Mouse (Mus musculus): Measurements from ENCODE around the gene Pf4. TPM values are rescaled to one million over a fixed set of nuclear protein-coding genes. Genes with fewer than 3 reads are reported as not detected.

Pf4 gene
- polyA plus RNA-seq, 1 experiment from 2014 or later: 39.7 TPM

- Histone ChIP-seq H3K36me3 (ENCODE audit: insufficient read depth, low read length) (no peaks in the 10 kb centered on the region), H3K9me3 (ENCODE audit: low read length) (no peaks in the 10 kb centered on the region), H3K9ac (replicated peaks; ENCODE audit: low read length) (no peak overlapping the region), H3K4me1 (ENCODE audit: insufficient read depth, low read length) (peaks cover 26% of the 10 kb centered on the region), H3K4me3 (ENCODE audit: low read length) (no peak overlapping the region), H3K27ac (ENCODE audit: low read length) (no peak overlapping the region), H3K27me3 (ENCODE audit: insufficient read depth, low read length) (peaks cover 14% of the 10 kb centered on the region), H3K4me2 (replicated peaks; ENCODE audit: low read depth, low read length) (no peak overlapping the region)
- WGBS: 93% methylated on average over 2 of the region's 2 CpGs
- ATAC-seq (ENCODE audit: low FRiP score, low TSS enrichment): no peak
Measured at GRCm38 (mm10) chr5:90760844-90761243, 11.4 kb upstream of the Pf4 start.

GRCm38 (mm10) chr5:90761834-90762233, 10.4 kb upstream of the Pf4 start:
- Histone ChIP-seq H3K4me1 (ENCODE audit: insufficient read depth, low read length) (peaks cover 29% of the 10 kb centered on the region), H3K4me2 (replicated peaks; ENCODE audit: low read depth, low read length) (no peak overlapping the region), H3K4me3 (ENCODE audit: low read length) (no peak overlapping the region), H3K27ac (ENCODE audit: low read length) (no peak overlapping the region), H3K9me3 (ENCODE audit: low read length) (no peaks in the 10 kb centered on the region), H3K36me3 (ENCODE audit: insufficient read depth, low read length) (no peaks in the 10 kb centered on the region), H3K27me3 (ENCODE audit: insufficient read depth, low read length) (peaks cover 14% of the 10 kb centered on the region), H3K9ac (replicated peaks; ENCODE audit: low read length) (no peak overlapping the region)
- 82% methylated on average over 3 of the region's 3 CpGs for WGBS
- ATAC-seq (ENCODE audit: low FRiP score, low TSS enrichment): no peak

- Histone ChIP-seq H3K9ac (replicated peaks; ENCODE audit: low read length) (no peak overlapping the region), H3K9me3 (ENCODE audit: low read length) (no peaks in the 10 kb centered on the region), H3K27ac (ENCODE audit: low read length) (no peak overlapping the region), H3K36me3 (ENCODE audit: insufficient read depth, low read length) (no peaks in the 10 kb centered on the region), H3K4me2 (replicated peaks; ENCODE audit: low read depth, low read length) (no peak overlapping the region), H3K4me3 (ENCODE audit: low read length) (no peak overlapping the region), H3K27me3 (ENCODE audit: insufficient read depth, low read length) (peaks cover 11% of the 10 kb centered on the region), H3K4me1 (ENCODE audit: insufficient read depth, low read length) (peaks cover 14% of the 10 kb centered on the region)
- ATAC-seq (ENCODE audit: low FRiP score, low TSS enrichment): no peak
- WGBS: 82% methylated on average over 12 of the region's 12 CpGs
Measured at GRCm38 (mm10) chr5:90763912-90764665, 8.1 kb upstream of the Pf4 start.

DNA sequence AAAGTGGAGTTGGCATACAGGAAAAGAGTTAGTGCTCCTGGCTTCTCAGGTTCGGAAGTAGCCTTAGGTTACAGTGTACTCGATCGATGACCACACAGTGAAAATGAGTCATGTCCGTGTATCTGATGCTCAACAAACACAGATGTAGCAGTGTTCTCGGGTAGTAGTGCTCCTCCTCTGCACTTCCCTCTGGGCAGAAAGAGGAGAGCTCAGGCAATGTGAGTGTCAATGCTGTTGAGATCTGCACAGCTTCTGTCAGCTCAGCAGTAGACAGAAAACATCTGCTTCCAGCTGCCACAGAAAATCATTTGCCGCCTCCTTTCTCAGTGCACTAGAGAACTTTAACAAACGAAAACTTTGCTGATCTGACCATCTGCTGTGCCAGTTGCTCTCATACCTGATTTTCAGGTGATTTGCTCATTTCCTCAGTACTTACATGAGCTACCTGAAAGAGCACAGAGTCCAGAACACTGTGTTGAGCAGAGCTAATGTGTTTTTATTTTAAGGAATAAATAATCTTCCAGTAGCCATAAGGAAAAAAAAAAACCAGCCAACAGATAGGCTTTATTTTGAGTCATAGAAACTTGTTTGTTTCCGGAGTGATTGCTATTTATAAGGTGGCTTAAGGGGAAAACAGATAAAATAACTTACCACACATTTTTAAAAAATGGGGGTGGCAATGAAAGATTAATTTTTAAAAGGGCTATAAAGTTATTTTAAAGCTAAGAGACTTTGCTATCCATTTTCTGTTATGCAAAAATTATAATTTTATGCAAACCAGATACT, 6.2 kb upstream of the Pf4 start:
- Histone ChIP-seq H3K4me1 (ENCODE audit: insufficient read depth, low read length) (0 out of 2 replicates have a peak, but pooled peaks cover 6% of the 10 kb centered on the region), H3K9ac (replicated peaks; ENCODE audit: low read length) (no peak overlapping the region), H3K36me3 (ENCODE audit: insufficient read depth, low read length) (no peaks in the 10 kb centered on the region), H3K27me3 (ENCODE audit: insufficient read depth, low read length) (no peaks in the 10 kb centered on the region), H3K27ac (ENCODE audit: low read length) (no peak overlapping the region), H3K9me3 (ENCODE audit: low read length) (no peaks in the 10 kb centered on the region), H3K4me3 (ENCODE audit: low read length) (no peak overlapping the region), H3K4me2 (replicated peaks; ENCODE audit: low read depth, low read length) (no peak overlapping the region)
- 21% methylated on average over 8 of the region's 8 CpGs for WGBS
- peak; percentile 59; the same call in 1 of the 2 replicates for ATAC-seq (ENCODE audit: low FRiP score, low TSS enrichment)

- Histone ChIP-seq H3K9ac (replicated peaks; ENCODE audit: low read length) (no peak within 1 kb of the TSS), H3K36me3 (ENCODE audit: insufficient read depth, low read length) (no peaks in the 10 kb centered on the region), H3K27me3 (ENCODE audit: insufficient read depth, low read length) (no peaks in the 10 kb centered on the region), H3K4me3 (ENCODE audit: low read length) (no peak within 1 kb of the TSS), H3K4me1 (ENCODE audit: insufficient read depth, low read length) (0 out of 2 replicates have a peak, but pooled peaks cover 6% of the 10 kb centered on the region), H3K9me3 (ENCODE audit: low read length) (no peaks in the 10 kb centered on the region), H3K4me2 (replicated peaks; ENCODE audit: low read depth, low read length) (no peak within 1 kb of the TSS), H3K27ac (ENCODE audit: low read length) (no peak within 1 kb of the TSS)
- no peak for ATAC-seq (ENCODE audit: low FRiP score, low TSS enrichment)
- 49% methylated on average over 3 of the region's 3 CpGs for WGBS
Measured at GRCm38 (mm10) chr5:90768218-90768617, 4.0 kb upstream of the Pf4 start, which contains the start of gene Ppbp. Gene Ppbp, plus strand, starts transcription at chr5:90768518.

DNA sequence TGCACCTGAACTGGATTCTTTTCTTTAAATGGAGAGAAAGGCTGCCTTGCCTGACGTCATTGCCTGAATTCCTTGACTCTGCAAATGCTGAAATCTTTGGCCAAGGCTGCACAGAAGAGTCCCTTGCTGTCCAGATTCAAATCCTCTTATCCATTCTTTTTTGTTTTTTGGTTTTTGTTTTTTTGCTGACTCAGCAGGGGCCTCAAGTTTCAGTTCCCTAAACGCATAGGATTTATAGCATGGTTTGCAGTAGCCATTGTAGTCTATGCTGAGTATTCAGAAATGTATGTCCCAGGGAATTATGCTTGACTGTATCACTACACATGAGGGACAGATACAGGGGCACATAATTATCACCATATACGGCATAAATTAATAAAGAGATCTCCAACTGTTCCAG, 866 bp upstream of the Pf4 start:
- Histone ChIP-seq H3K27ac (ENCODE audit: low read length) (no peak overlapping the region), H3K9ac (replicated peaks; ENCODE audit: low read length) (no peak overlapping the region), H3K36me3 (ENCODE audit: insufficient read depth, low read length) (no peaks in the 10 kb centered on the region), H3K4me3 (ENCODE audit: low read length) (no peak overlapping the region), H3K27me3 (ENCODE audit: insufficient read depth, low read length) (no peaks in the 10 kb centered on the region), H3K9me3 (ENCODE audit: low read length) (no peaks in the 10 kb centered on the region), H3K4me1 (ENCODE audit: insufficient read depth, low read length) (no peaks in the 10 kb centered on the region), H3K4me2 (replicated peaks; ENCODE audit: low read depth, low read length) (no peak overlapping the region)
- WGBS: 72% methylated on average over 3 of the region's 3 CpGs
- no peak for ATAC-seq (ENCODE audit: low FRiP score, low TSS enrichment)

- no peak for ATAC-seq (ENCODE audit: low FRiP score, low TSS enrichment)
- no peak overlapping the region for H3K27ac ChIP-seq (ENCODE audit: low read length)
- 86% methylated on average over 5 of the region's 5 CpGs for WGBS
- H3K36me3 ChIP-seq (ENCODE audit: insufficient read depth, low read length): no peaks in the 10 kb centered on the region
- no peaks in the 10 kb centered on the region; the same call in 1 of the 2 replicates for H3K27me3 ChIP-seq (ENCODE audit: insufficient read depth, low read length)
- H3K9ac ChIP-seq (replicated peaks; ENCODE audit: low read length): no peak overlapping the region
- no peak overlapping the region for H3K4me3 ChIP-seq (ENCODE audit: low read length)
- H3K4me2 ChIP-seq (replicated peaks; ENCODE audit: low read depth, low read length): no peak overlapping the region
- H3K9me3 ChIP-seq (ENCODE audit: low read length): no peaks in the 10 kb centered on the region
- H3K4me1 ChIP-seq (ENCODE audit: insufficient read depth, low read length): no peaks in the 10 kb centered on the region
Measured at GRCm38 (mm10) chr5:90775562-90775961, 3.3 kb downstream of the Pf4 start.

GRCm38 (mm10) chr5:90777621-90778020, 5.4 kb downstream of the Pf4 start:
- no peak overlapping the region for H3K27ac ChIP-seq (ENCODE audit: low read length)
- no peak overlapping the region for H3K9ac ChIP-seq (replicated peaks; ENCODE audit: low read length)
- no peak overlapping the region for H3K4me2 ChIP-seq (replicated peaks; ENCODE audit: low read depth, low read length)
- H3K27me3 ChIP-seq (ENCODE audit: insufficient read depth, low read length): no peaks in the 10 kb centered on the region; the same call in 1 of the 2 replicates
- no peaks in the 10 kb centered on the region for H3K9me3 ChIP-seq (ENCODE audit: low read length)
- ATAC-seq (ENCODE audit: low FRiP score, low TSS enrichment): no peak
- no peaks in the 10 kb centered on the region for H3K36me3 ChIP-seq (ENCODE audit: insufficient read depth, low read length)
- H3K4me1 ChIP-seq (ENCODE audit: insufficient read depth, low read length): no peaks in the 10 kb centered on the region
- 59% methylated on average over 10 of the region's 10 CpGs for WGBS
- no peak overlapping the region for H3K4me3 ChIP-seq (ENCODE audit: low read length)

DNA sequence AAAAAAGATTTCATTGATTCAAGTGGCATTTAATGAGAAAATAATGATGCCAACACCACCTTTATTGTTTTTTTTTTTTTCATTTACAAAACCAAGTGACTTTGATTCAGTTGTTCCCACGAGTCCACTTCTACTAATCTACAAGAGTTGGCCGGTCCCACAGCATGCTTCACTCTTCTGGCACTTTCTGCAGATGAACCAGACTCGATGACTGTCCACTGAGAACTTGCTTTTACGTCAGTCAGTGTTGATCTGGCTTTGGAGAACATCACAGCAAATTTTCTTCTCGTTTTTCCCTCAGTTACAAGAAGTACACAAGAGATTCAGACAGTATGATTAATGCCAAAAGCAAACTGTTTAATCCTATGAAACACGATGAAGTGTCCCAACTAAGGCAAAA, 6.6 kb downstream of the Pf4 start:
- no peaks in the 10 kb centered on the region for H3K36me3 ChIP-seq (ENCODE audit: insufficient read depth, low read length)

DNA sequence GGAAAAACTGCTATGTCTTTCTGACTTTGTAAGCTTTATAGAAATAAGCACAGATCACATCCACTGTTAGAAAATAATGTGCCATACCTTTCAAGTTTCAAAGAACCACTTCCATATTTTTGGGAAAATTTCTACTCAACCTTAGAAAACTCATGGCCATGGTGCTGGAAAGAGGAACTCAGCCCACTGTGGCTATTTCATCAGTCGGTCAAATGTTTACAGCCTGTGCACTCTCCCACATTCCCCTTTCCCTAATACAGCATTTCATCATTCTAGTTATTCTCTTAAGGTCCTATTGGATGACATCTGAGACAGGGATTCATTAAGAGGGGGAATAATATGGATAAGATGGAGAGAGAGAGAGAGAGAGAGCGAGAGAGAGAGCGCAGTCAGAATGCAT, 11.5 kb downstream of the Pf4 start:
- no peaks in the 10 kb centered on the region for H3K27me3 ChIP-seq (ENCODE audit: insufficient read depth, low read length)
- H3K4me1 ChIP-seq (ENCODE audit: insufficient read depth, low read length): 0 out of 2 replicates have a peak, but pooled peaks cover 4% of the 10 kb centered on the region
- H3K4me3 ChIP-seq (ENCODE audit: low read length): no peak overlapping the region
- no peaks in the 10 kb centered on the region for H3K36me3 ChIP-seq (ENCODE audit: insufficient read depth, low read length)
- H3K4me2 ChIP-seq (replicated peaks; ENCODE audit: low read depth, low read length): no peak overlapping the region
- 84% methylated on average over 3 of the region's 3 CpGs for WGBS
- ATAC-seq (ENCODE audit: low FRiP score, low TSS enrichment): no peak
- no peak overlapping the region for H3K27ac ChIP-seq (ENCODE audit: low read length)
- H3K9me3 ChIP-seq (ENCODE audit: low read length): no peaks in the 10 kb centered on the region
- H3K9ac ChIP-seq (replicated peaks; ENCODE audit: low read length): no peak overlapping the region

More for the DNA sequence above, 6.6 kb downstream of the Pf4 start:
- Histone ChIP-seq H3K9ac (replicated peaks; ENCODE audit: low read length) (no peak overlapping the region), H3K27ac (ENCODE audit: low read length) (no peak overlapping the region), H3K27me3 (ENCODE audit: insufficient read depth, low read length) (no peaks in the 10 kb centered on the region; the same call in 1 of the 2 replicates), H3K4me2 (replicated peaks; ENCODE audit: low read depth, low read length) (no peak overlapping the region), H3K4me1 (ENCODE audit: insufficient read depth, low read length) (no peaks in the 10 kb centered on the region), H3K9me3 (ENCODE audit: low read length) (no peaks in the 10 kb centered on the region), H3K4me3 (ENCODE audit: low read length) (no peak overlapping the region)
- no peak for ATAC-seq (ENCODE audit: low FRiP score, low TSS enrichment)
- 77% methylated on average over 6 of the region's 6 CpGs for WGBS

All from kidney, embryonic 16.5 days (tissue).